Mouse (Mus musculus) adrenal gland, postnatal 36 days (tissue): Measurements from ENCODE around the gene I830077J02Rik. TPM values are rescaled to one million over a fixed set of nuclear protein-coding genes. Genes with fewer than 3 reads are reported as not detected.

Experiments
- DNase-seq, 2 experiments: peaks; one replicate each; pipeline ENCODE4 v3.0.0; 2021; ENCODE audit warnings: mixed read lengths in 1 of 2
- total RNA-seq, 2 experiments: library from RNA; stranded (reverse); gene quantifications; 2 replicates each; pipeline ENCODE4 v1.2.3; 2021

The I830077J02Rik gene
- total RNA-seq, 2 experiments from 2014 or later: 0.66 to 0.76 TPM

DNA sequence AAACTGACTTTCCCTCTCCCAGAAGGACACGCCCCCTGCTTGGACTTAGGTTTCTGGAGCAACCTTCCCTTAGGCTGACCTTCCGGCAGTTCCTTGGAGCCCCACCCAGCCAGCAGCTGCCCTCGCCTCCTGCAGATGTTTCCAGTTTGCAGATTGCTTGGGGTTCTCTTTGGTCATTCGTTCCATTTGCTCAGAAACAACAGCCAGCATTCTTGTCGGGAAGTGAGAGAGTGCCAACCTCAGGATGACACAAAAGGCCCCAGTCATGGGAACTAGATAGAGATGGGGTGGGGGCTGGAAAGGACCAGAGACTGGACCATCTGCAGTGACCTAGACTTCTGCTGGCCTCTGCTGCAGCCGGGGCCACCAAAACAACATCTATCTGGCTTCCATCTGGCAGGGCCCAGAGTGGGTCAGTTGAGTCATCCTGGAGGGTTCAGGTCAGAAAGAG, 38.5 kb downstream of the I830077J02Rik start:
- DNase-seq: peak; percentile 63 to 71

DNA sequence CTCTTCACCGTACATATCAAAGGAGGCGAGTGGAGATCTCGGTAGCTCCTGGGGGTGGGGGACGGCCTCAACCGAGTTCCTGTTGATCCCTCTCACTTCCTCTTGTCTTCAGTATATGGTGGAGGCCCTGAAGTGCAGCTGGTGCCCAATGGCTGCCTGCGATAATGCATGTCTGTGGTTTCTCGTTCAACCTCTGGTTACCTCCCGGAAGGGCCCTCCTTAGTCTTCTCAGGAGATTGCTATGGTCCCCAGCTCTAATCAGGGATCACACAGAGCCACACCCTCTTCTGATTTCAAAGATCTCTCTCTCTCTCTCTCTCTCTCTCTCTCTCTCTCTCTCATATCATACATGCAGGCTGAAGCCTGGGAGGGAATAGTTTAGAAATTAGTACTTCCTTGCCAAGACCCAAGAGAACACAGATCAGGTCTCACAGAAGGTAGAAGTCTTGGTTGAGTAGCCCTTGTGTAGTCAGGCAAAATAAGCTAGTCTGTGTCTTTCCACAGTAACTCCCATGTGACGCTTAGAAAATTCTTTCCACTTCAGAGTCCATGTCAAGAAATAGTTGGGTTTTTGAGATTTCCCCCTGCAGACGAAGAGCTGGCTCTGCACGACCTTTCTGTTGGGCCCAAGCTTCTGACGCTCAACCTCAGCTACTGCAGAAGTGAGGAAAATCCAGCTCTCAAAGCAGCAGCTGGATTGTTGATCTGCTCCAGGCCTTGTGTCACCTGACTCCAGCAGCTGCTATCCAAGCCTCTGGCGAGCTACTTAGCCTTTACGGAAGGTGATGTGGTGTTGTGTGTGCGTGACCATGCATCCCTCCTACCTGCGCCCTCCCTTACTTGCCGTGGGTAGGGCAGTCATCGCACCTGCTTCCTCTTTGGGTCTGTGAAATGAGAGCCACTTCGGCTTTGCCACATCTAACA, 39.6 kb downstream of the I830077J02Rik start:
- peak in 1 of 2 experiments; percentile 29 for DNase-seq

DNA sequence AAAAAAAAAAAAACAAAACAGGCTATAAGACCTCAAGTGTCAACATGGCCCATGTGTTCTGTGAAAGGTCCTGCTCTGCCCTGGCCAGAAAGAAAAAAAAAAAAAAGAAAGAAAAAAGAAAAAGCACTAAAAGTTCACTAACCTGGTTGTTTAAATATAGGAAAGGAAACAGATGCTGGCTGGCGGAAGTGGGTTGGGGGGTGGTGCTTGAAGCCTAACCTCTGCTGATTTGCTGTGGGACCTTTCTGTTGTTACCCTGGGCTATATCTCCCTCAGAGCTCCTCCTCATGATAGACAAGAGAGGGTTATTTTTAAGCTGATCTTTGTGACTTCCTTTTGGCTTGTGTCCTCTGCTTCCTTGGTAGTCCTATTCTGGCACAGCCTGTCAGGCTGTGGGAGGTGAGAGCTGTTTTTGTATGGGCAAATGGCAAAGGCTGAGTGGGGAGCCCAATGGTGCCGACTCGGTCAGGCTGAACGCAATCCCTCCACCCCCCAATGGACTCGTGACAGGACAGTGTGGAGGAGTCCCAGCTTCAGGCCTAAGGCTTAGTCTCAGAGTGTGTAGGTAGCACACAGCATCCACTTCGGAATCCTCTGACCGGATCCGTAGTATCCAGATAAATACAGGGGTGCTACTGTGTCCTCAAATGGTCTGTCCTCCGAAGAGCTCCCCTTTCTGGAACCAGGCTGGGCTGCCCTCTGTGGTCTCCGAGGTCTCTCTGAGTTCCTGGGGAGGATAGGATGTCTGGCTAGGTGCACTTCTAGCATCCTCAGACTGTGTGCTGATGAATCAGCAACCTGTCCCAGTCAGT, 40.5 kb downstream of the I830077J02Rik start:
- DNase-seq: peak; percentile 20 to 57

DNA sequence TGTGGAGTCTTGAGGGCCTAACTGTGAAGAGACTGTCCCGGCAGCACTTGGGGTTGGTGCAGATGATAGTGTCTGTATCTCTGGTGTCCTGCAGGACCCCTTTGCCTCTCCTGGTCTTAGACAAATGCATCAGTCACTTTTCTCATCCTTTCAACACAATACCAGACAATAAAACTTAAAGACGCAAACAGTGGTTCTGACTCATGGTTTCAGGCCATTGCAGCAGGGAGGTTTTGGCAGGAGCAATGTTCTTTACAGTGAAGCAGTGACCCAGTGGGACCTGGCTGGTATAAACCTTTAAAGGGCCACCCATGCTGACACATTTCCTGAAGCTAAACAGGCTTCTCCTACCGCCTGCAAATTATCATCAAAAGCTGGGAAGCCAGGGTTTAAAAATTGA, 41.3 kb downstream of the I830077J02Rik start:
- DNase-seq: no peak

DNA sequence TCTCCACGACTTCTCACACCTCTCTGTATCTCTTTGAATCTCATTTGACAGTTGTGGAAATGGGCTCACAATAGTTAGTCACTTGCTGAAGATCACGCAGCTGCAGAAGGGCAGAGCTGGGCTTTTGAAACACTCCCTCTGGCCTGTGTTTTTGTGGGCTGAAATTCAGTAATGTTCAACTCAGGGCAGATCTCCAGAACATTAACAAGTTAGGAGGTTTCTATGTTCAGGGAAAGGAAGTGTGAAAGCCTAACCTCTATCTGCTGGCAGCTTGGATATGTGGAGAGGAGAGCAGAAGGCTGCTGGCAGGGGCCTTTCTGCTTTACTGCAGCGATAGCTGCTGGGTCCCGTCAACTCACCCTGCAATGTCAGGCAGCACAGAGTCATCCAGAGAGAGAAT, 42.2 kb downstream of the I830077J02Rik start:
- no peak for DNase-seq

DNA sequence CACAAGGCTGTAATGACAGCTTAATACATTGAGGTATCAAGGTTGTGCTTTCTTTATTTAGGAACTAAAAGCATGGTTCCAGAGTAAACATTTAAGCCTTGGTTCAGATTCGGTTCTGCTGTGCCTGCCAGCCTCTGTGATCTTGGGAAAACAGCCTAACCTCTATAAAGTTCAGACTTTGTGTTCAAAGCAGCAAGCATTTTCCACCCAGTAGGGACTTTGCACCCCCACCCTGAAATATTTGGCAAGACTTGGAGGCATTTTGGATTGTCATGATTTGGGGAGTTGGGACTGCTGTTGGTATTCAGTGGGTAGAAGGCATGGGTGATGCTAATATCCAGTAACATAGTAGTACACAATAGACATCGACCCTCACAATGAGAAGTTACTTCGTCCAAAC, 43.5 kb downstream of the I830077J02Rik start:
- no peak for DNase-seq

DNA sequence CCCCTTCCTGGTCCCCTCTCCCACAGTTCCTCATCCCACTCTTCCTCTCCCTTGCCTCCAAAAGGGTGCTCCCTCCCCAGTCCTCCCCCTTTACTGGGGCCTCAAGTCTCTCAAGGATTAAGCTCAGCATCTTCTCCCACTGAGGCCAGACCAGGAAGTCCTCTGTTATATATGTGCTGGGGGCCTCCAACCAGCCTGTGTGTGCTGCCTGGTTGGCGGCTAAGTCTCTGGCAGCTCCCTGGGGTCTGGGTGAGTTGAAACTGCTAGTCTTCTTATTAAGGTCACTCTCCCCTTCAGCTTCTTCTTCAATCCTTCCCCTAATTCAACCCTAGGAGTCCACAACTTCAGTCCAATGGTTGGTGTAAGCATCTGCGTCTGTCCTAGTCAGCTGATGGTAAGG, 49.4 kb downstream of the I830077J02Rik start:
- no peak for DNase-seq

DNA sequence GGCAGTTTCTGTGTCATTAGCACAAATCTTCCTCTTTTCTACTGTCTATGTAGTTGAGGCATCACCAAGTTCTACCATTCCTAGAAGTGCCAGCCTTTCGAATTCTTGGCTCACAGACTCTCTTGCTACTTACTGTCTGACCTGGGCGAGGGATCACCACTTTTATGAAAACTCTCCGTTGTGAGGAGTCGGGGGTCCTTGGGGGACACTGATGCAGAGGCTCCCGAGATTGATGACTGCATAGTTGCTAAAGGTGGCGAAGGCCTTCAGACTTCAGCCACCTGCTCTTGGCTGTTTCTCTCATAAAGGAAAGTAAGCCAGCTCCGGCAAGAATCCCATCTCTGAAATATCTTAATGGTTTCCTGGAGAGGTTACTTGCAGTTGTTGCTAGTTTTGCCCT, 50.4 kb downstream of the I830077J02Rik start:
- no peak for DNase-seq

DNA sequence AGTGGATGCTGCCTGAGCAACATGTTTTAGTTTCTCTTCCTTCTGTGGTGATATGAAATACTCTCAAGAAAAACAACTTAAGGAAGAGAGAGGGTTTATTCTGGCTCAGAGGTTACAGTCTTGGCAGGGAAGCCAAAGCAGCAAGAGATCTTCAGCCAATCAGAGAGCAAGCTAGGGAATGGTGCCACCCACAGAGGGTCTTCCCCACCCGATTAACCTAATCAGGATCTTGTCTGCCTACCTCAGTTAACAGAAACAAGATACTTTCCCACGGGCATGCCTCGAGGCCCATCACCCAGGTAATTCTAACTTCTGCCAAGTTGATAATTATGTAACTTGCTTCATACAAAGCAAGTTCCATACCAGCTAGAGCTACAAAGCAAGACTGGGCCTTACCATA, 52.0 kb downstream of the I830077J02Rik start:
- DNase-seq: no peak

DNA sequence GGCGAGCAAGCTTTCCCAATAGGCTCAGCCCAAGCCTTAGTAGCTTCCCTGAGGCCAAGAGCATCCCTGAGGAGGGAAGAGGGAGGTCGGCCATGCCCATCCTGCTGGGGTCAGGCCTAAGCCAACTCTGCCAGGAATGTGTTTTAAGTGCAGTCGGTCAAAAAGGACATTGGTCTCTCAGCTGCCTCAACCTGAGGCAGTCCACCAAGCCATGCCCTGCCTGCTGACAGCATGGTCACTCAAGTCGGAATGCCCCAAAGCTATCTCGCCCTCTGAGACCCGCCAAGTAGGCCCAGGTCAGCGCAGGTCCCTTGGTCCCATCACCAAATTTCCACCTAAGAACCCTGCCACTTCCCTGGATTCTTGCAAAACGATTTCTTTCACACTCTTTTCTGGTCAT, 53.7 kb downstream of the I830077J02Rik start:
- no peak for DNase-seq

DNA sequence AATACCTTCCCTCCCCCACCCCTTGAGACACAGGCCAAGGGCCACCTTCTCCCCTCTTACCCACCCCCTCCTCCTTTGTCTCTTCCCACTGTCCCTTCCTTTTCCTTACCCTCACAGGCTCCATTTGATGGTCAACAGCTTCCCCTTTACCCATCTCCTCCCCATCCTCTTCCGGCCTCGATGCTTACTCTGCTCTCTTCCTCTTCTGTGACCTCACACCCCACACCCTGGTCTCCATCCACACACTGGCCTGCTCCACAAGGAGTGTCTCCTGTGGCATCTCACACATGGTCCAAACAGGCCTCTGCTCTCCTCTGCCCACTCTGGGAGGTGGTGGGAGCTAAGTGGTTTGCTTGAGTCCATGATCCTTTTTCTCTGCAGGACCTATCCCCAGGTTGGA, 54.5 kb downstream of the I830077J02Rik start:
- DNase-seq: no peak

DNA sequence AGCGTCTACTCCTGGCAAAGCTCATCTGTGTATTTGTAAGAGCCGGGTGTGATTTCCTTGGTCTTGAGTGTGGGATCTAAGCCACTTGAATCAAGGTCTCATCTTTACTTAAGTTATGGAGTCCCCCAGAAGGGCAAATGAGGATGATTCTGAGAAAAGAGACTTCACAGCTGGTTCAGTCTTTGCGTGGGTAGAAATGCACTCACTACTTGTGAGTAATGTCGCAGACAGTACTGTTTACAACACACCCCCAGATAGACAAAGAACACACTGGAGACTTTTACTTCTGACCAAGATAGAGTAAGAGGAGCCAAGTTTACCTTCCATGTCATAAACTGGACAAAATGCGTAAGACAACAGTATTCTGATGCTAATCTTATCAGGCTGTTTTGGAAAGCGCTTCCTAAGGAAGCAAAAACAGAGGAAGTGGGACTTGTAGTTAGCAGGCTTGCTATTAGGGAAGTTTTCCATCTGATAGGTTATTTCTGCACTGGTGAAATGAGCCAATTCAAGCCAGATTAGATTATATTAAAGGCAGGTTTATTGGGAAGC, 55.1 kb downstream of the I830077J02Rik start:
- DNase-seq: no peak

DNA sequence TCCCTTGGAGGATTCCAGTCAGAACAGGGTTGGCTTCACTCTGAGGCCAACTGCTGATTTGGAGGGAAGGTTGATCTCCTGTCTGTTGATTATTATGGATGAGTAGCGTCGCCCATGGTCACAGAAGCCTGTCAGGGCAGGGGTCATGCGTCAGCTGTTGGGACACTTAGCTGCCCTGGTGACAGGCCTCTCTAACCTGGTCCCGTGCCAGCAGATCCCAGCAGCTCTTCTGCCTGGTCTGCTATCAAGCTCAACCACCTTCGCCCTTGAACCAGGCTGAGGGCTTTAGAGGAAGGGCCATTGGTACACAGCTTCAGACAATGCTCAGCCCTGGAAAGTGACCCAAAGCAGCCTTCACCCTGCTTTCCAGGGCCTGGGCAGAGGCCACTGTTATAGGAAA, 56.4 kb downstream of the I830077J02Rik start:
- DNase-seq: peak; percentile 81 to 87

Other genes starting within 250 kb of the I830077J02Rik start
- 10 to 100 TPM; 16.4 to 19.5 TPM for gene Ddx20, start 245.1 kb downstream of the I830077J02Rik start, total RNA-seq
- gene Inka2, start 228.1 kb downstream of the I830077J02Rik start, total RNA-seq: 1 to 10 TPM; 1.6 TPM
- gene Rap1a, start 131.3 kb downstream of the I830077J02Rik start, total RNA-seq: 100 to 1,000 TPM; 192 to 211 TPM
- gene Adora3, start 61.8 kb downstream of the I830077J02Rik start, total RNA-seq: under 1 TPM in 1 of 2 experiments, not detected in 1; 0.40 TPM
- under 1 TPM in 1 of 2 experiments, not detected in 1; 0.33 TPM for gene Tmigd3, start 61.8 kb downstream of the I830077J02Rik start, total RNA-seq
- 10 to 100 TPM; 65.5 to 68.3 TPM for gene Wdr77, start 26.7 kb upstream of the I830077J02Rik start, total RNA-seq
- 100 to 1,000 TPM; 351 to 362 TPM for gene Atp5f1, start 27.4 kb upstream of the I830077J02Rik start, total RNA-seq
- gene Ovgp1, start 41.0 kb upstream of the I830077J02Rik start, total RNA-seq: under 1 TPM; 0.26 to 0.69 TPM
- gene Pifo, start 82.0 kb upstream of the I830077J02Rik start, total RNA-seq: not detected
- not detected for gene Chil5, start 100.2 kb upstream of the I830077J02Rik start, total RNA-seq
- gene Chia1, start 180.6 kb upstream of the I830077J02Rik start, total RNA-seq: not detected
- gene Chil3, start 234.9 kb upstream of the I830077J02Rik start, total RNA-seq: not detected